Mouse (Mus musculus): ENCODE measurements at regions not wholly inside any gene's neighbourhood (a gene's known extent, or its start where the extent isn't known, plus 50 kb on each side); places are given as distances from the start of the nearest gene placed in this dataset.

DNA sequence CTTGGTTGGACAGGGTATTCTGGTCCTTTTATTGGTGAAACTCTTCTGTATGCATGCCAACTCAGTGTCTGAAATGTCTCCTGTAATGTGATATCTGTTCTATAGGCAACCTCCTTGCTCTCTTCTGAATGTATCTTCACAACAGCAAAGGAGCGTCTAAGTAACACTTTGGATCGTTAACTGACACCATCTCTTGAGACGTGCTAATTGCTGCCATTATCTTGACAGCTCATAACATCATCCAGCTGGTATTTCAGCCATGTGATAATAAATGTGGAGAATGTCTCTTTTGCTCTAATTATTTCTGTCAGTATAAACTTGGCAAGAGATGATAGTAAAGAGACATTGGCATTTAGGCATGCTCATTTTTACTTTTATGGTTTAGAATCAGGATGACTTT is 68.8 kb upstream of the Col8a1 start:
- DNase-seq (ENCODE audit: low spot score in 2 of 2) = no peak

DNA sequence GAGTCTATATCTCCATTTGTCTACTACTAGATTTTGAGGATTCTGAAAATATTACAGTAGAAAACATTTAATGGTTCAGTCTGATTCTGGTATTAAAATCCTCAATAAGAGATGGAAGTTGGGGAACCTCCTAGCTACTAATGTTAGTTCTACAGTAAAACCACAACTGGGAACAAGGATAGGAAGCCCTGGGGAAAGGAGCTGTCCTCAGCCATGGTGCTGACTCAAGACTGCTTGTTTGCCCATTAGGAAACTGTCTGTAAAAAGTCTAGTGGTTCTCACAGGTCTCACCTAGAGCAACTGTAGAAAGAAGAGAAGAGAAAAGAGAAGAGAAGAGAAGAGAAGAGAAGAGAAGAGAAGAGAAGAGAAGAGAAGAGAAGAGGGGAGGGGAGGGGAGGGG is 90.9 kb upstream of the Col8a1 start:
- DNase-seq (ENCODE audit: low spot score in 2 of 2) = no peak

DNA sequence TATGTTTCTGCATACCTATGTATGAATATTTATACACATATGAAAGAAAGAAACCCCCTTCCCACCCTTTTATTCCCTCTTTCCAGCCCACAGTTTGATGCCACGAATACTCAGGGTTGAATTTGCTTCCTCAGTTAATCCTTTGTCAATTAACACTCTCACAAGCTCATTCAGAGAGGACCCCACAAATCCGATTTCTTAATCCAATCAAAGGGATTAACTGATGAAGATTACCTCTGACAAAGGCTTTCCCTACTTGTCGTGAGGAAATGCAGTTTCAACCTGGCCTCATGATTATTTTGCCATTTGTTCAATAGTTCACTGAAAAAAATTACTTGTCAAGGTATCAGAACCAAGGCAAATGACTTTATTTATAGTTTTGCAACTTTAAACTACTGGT is 91.8 kb upstream of the Col8a1 start:
- DNase-seq (ENCODE audit: low spot score in 2 of 2) = no peak

DNA sequence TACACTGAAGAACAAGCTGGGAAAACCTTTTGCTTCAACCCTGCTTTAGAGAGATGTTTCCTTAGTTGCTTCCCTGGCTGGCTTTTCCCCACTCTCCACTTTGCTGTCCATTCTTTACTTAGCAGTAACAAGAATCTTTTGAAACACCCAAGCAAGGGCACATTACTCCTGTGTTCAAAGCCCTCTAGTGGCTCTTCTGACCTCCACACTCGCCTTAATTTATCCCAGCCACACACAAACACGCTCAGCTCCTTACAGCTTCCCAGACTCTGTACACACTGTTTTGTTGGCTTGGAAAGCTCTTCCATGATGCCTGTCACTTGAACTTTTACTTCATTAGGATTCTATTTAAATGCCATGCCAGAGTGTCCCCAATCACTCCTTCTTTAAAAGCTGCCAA is 97.3 kb upstream of the Col8a1 start:
- DNase-seq (ENCODE audit: low spot score in 2 of 2) = no peak

DNA sequence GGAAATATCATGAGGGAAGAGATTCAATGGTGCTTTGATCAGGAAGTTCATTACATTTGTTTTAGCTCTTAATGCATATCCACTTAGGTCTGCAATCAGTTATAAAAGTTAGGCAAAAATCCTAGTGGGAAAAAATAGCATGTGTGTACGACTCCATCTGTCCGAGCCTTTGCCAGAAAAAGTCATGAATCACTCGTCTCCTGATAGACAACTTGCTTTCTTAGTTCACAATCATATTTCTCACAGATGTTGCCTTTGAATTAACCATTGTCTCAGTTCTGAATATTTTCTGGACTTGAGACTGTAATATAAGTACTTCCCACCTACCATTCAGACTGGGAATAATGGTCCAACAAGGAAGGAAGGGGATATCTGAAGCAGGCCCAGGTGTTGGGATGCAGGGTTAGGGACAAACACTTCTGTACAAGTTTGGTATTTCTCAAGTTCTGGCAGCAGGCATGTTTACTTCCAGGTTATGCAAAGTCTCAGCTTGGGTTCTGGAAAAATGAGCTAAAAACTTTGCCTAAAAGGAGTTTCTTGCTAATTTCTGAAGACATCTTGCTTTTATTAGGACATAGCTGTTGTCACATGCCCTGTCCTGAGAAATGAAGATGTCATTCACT is 98.4 kb upstream of the Col8a1 start:
- DNase-seq (ENCODE audit: low spot score in 2 of 2) = no peak

DNA sequence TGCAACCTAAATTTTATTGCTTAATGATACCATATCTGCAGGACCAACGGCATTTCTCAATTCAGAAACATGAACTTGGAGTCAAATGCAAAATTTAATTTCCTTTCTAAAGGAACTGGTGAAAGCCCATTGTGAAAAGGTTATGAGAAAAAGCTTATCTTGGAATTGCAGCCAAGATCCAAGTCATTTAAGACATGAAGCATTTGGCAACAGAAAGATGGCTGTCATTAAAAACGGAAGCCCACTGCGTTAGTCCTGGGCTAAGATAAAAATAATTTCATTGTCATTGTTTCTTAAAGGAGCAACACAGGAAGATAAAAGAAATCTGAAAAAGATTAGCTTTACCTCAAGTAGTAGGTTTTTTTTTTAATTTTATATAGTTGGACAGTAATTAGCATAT is 99.2 kb upstream of the Col8a1 start:
- no peak for DNase-seq (ENCODE audit: low spot score in 2 of 2)

DNA sequence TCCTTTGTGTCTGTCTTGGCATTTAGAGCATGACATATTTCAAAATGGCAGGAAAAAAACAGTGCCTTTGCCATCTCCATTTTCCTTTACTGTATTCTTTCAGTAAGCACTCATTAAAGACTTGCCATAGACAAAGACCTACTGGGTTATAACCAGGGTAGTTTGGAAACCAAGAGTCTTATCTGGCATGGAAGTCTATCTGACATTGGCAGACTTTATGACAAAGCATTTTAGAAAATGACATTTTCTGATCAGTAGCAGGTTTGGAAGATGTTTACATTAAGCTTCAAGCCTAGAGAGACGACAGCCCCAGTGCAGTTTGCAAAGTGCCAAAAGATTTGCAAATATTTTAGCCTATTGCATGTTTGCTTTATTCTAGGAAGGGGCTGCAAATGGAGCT is 102.5 kb upstream of the Col8a1 start:
- no peak for DNase-seq (ENCODE audit: low spot score in 2 of 2)

DNA sequence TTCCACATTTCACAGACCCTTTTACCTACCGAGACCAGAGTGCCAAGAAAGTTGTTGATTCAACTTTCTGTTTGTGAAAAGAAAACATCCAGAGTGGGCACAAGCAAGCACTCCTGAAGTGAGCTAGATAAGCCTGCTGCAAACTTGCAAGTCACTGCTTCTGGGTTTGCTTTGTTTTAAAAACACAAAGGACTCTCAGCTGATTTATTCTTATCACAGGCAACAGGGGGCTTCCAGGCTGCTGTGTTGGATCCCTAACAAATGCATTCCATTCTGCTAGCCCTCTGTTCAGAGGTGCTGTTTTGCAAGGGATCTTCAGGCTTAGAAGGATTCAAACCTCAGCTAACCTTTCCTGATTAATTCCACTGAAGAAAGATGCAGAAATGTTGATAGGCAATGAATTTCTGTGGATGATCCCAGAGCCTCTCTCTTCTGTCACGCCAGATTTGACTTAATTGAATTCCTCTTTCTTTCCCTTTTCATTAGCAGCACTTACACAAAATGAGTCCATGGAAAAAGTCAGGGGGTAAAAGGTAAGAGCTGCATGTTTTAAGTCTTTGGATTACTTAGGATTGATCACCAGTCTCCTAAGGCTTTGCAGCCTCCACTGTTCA is 103.7 kb upstream of the Col8a1 start:
- DNase-seq (ENCODE audit: low spot score in 2 of 2) = no peak

DNA sequence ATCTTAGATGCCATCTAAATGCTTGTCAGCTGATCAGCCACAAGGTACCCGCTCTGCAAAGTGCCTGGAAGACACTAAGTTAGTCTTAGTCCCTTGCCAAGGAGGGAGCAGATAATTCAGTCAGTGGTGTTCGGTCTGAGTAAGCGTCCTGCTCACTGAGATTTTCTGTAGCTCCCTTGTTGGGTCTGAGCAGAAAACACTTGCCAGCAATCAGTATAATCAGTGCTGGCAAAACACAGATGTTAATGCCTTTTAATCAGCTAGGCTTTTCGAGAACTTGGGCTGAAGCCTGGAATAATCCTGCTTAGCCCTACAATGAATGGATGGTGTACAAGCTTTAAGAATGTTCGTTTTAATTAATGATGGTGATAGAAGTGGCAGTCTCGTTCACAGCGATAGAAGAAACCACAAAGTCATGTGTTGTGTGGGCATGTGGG is 104.2 kb upstream of the Col8a1 start:
- no peak for DNase-seq (ENCODE audit: low spot score in 2 of 2)

DNA sequence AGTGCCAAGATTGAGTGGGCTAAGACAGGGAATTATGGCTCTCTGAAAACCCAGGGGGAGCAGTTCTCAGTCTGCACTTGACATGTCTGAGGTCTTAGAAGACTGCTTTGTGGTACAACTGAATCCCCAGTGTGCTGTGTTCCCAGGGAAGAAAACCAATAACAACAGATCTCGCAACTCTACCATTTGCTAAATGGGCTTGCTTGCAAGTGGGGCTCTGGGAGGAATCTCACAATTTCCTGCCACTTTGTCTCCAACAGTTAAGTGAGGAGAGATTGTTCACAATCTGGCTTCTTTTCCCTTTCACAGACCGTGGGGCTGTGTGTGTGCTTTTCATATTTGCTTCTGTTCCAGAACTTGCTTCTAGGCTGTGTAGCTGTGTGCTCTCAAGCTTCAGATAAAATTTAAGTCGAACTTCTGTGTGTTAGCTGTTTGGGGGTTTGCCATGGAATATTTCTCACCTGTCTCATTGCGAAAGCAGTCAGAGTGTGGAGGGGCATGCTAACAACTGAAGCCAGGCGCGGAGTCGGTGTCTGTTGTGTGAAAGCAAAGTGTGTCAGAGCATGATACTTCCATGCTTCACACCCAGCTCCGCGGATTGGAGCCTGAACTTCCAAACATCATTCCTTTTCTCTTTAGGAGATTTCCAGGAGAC is 108.8 kb upstream of the Col8a1 start:
- no peak for DNase-seq (ENCODE audit: low spot score in 2 of 2)

DNA sequence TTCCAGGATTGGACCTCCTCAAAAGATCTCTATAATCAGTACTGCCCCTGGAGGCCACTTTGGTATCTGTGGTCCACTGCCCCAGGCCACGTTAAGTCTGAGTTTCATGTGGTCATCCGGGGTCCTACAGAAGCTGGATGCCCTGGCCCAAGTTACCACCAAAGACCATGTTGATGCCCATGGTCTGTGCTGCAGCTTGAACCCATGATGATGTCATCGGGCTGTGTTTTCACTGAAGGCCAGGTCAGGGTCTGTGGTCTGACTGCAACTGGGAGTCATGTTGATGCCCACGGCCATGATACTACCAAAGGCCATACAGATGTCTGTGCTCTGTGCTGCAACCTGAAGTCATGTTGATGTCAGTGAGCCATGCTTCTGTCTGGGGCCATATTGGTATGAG is 122.3 kb upstream of the Col8a1 start:
- DNase-seq (ENCODE audit: low spot score in 2 of 2) = no peak

DNA sequence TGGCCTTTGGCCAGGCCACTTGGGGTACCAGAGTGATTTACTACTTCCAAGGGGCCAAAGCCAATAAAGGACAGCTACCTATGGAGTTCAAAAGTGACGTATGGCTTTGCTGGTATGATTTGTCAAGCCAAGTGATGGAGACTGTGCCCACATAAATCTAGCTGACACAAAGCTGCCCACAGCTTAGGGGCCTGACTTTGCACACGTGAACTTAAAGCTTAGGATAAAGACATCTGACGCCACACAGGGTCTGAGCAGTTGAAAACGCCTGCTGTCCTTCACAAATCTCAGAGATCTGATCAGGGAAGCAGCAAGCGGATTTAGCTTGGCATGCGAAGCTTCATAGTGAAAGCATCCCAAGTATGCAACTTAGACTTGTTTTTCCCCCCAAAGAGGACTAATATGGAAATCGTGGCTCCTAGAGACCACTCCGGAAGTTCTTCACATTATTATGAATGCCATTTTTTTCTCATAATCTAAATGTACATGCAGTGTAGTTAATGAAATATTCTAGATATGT is 127.1 kb upstream of the Col8a1 start:
- DNase-seq (ENCODE audit: low spot score in 2 of 2) = no peak

DNA sequence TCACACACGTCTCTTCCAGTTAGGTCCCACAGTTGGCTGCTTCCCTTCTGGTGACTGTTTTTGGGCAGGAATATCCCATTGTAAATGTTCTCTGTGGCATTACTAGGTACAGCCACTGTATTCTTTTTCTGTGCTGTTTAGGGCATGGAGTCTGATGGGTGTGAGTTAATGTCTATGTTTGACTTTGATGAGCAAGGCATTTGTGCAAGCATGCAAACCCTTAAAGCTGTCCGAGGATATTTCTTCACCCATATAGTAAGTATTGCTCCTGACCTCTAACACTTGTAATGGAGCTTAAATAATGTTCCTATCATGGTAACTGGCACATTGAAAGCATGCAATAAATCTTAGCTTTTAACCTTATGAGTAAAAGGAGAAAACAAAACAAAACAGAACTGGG is 133.6 kb upstream of the Col8a1 start:
- no peak for DNase-seq (ENCODE audit: low spot score in 2 of 2)

DNA sequence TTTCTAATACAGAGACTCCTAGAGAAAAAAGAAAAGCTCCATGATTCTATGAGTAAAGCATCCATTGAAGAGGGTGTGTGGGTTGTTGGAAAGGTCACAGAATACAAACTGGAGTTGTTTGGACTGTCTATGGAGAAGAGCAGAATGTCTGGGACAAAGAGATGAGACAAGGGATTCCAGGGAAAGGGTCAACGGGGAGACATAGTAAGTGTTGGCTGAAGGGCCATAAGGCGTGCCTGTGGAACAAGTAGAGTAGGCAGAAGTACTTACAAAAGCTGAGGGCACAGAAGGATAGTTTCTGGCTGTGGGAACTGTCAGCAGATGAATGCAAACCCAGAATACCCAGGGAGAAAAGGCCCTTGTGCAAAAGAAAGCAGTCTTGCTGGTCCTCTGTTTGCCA is 134.0 kb upstream of the Col8a1 start:
- no peak for DNase-seq (ENCODE audit: low spot score in 2 of 2)

DNA sequence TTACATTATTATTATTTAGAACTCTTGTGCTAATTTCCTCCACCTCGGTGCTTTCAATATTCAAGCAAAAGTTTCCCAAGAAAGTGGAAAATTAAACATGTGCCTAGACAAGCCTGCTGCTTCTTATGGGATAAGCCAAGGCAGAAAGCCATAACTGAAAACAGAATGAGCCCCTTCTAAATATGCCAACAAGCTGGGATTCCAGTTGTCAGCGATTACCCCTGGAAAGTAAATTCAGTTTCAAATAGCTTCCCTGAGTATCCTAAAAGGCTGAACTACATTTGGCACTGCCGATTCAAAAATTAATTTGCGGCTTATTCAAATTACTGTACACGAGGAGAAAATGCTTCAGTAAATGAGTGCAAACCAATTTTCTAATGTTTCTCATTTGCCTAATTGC is 135.6 kb upstream of the Col8a1 start:
- no peak for DNase-seq (ENCODE audit: low spot score in 2 of 2)

DNA sequence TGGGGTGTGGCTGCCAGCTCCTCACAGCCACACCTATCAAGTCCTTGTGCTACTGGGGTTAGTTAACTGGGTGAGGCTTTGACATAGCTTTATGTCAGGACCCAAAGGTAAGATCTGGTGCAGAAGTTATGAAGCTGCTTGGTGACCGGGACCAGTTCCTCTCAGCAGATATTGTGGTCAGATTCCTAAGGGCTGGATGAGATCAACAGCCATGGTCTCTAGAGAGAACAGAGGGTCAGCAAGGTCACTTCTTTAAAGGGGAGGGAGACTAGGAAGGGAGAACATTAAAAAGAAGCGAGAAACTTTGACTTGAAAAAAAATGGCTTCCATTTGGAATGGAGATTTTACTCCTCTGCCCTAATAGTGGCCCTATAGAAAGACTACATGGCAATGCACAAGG is 138.6 kb upstream of the Col8a1 start:
- no peak for DNase-seq (ENCODE audit: low spot score in 2 of 2)

DNA sequence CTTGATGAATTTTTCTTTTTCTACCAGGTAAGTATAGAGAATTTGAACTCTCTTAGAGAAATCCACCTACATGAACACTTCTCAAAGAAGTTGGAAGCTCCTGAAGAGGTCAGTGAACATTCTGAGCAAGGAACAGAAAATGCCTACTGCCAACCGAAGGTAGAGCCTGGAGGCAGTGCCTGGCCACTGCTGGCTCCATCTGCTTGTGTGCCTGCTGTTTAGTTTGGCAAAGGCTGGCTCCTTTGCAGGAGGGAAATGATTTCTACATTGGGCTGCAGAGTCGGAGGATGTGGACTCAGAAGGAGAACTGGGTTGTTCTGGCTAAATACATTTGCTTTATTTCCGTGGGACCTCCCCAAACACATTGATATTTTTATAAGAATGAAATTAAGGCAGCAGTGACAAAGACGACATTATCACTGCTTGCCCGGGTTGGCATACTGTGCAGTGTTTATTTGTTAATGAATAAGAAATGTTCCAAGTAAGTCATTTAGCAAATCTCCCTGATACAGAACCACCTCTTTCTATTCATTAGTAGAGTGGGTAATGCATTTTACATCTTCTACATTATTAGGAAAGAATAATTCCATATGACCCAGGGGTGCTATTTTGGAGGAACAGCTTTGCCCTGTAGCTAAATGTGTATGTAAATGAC is 139.3 kb upstream of the Col8a1 start:
- DNase-seq (ENCODE audit: low spot score in 2 of 2) = no peak

DNA sequence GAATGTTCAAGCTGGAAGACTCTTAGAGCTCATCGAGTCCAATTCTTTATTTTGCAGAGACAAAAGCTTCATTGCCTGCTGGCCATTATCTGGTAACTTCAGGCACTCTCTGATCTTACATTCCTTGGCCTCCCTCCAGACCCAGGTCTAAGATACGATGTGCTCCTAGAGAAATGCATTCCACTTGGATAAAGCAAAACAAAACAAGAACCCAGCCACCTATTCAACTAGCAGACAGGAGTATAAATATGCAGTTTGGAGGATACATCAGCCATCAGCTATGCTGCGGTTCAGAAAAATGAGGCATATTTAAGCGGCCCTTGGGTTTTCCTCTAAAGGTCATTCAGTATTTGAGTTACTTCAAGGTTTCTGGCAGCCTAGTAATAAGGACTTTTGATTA is 146.5 kb upstream of the Col8a1 start:
- DNase-seq (ENCODE audit: low spot score in 2 of 2) = no peak

DNA sequence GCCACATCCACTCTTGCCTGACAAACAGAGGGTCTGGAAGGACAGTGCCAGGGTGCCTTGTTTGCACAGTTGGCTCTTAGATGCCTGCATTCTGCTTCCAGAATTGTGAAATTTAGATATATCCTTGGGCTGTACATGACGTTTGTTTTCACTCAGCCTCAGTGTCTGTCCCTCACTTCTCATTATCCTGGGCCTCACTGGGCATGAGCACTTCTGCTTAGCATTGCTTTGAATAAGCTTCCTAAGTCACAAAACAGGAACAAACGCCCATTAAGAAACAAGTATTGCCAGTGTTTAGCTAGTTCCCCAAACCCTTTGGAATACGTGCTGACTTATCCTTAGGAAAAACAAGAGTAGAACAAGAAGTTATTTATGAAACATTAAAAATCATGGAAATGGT is 148.0 kb upstream of the Col8a1 start:
- DNase-seq (ENCODE audit: low spot score in 2 of 2) = no peak

DNA sequence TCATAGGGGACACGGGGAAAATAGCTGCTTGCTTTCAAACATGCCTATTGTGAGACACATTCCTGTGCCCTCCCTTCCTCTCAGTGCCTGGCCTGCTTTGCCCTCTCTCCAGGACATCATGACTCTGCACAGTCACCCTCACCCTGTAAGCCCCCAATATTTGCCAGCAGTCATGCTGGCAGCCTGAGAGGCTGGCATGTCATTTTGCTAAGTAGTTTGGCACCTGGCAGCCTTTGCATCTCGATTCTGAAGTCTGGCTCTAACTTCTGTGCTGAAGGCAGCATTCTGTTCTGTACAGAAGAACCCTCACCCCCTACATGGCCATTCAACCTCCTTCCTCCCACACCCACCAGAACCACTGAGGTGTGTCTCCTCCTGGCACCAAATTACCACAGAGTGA is 157.5 kb upstream of the Col8a1 start:
- no peak for DNase-seq (ENCODE audit: low spot score in 2 of 2)

DNA sequence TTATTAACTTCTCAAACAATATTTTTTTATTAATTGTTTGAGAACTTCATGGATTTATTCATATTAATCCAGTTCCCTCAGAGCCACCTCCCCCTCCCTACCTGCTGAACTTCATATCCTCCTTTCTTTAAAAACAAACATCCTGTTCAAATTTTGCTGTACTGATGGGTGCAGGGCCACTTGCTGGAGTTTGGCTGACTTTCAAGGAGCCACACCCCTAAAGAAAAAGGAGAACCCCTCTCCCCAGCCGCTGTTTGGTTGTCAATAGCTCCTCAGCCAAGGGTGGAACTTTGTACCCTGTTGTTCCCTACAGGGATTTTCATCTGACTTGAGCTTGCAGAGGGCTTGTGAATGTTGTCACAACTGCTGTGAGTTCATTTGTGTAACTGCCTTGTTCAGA is 160.0 kb upstream of the Col8a1 start:
- DNase-seq (ENCODE audit: low spot score in 2 of 2) = no peak

DNA sequence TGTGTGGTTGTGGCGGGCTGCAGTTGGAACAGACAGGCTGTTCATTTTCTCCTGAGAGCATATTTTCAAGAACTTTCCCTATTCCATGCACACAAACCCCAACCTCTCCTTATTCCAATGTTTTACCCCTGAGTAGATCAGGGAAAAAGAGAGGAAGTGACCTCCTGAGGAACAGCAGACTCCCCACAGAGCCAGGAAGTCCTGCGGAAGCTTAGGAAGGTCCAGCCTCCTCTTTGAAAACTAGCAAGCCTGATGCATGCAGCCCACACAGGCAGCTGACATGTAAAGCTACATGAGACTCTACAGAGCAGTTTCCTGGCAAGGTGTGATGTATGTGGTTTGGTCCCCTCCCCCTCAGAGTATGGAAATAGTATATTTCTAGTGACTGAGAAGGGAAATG is 160.9 kb upstream of the Col8a1 start:
- no peak for DNase-seq (ENCODE audit: low spot score in 2 of 2)

All from urinary bladder, postnatal 36 days (tissue).